Mouse (Mus musculus): ENCODE measurements around the gene Itih5.

GRCm38 (mm10) chr2:10252016-10252415, 98.6 kb downstream of the Itih5 start:
- TF ChIP-seq POLR2A (IDR thresholded peaks at IDR 0.05; ENCODE audit: control insufficient read depth, low read depth, low read length) (no peak), CTCF (IDR thresholded peaks at IDR 0.05; ENCODE audit: control insufficient read depth, insufficient read depth, insufficient replicate concordance, low read depth, low read length) (no peak)

All from testis, adult 2 months (tissue).